Mouse (Mus musculus) heart, postnatal 4 days (tissue): ENCODE results near the gene H2afy. TPM values are rescaled to one million over a fixed set of nuclear protein-coding genes. Genes with fewer than 3 reads are reported as not detected.
"Not testable (repeated sequence)": the region's sequence is repeated elsewhere in the genome, so short reads cannot be mapped to it uniquely, and the experiment has no call there.

Experiments used
- DNase-seq: peaks from one replicate; pipeline ENCODE4 v3.0.0; 2021
- total RNA-seq, 2 experiments: library from RNA; stranded (reverse); gene quantifications; 2 replicates each; pipeline ENCODE4 v1.2.3; 2021

H2afy gene
- total RNA-seq, 2 experiments from 2014 or later: 84.6 to 91.3 TPM

GRCm38 (mm10) chr13:56071586-56072267 lies 64.4 kb downstream of the H2afy start:
- no peak for DNase-seq

GRCm38 (mm10) chr13:56069643-56070042 lies 66.5 kb downstream of the H2afy start:
- DNase-seq: no peak

GRCm38 (mm10) chr13:56068517-56068916 lies 67.6 kb downstream of the H2afy start:
- DNase-seq: no peak

GRCm38 (mm10) chr13:56066904-56067303 lies 69.3 kb downstream of the H2afy start:
- no peak for DNase-seq

GRCm38 (mm10) chr13:56066152-56066551 lies 70.0 kb downstream of the H2afy start:
- no peak for DNase-seq

- no peak for DNase-seq
Measured at GRCm38 (mm10) chr13:56057761-56058160, 78.4 kb downstream of the H2afy start.

GRCm38 (mm10) chr13:56055720-56056119 lies 80.4 kb downstream of the H2afy start:
- no peak for DNase-seq

- DNase-seq: no peak
Measured at GRCm38 (mm10) chr13:56054089-56054488, 82.1 kb downstream of the H2afy start.

GRCm38 (mm10) chr13:56052781-56053180 lies 83.4 kb downstream of the H2afy start:
- no peak for DNase-seq

- no peak for DNase-seq
Measured at GRCm38 (mm10) chr13:56050246-56050645, 85.9 kb downstream of the H2afy start.

- no peak for DNase-seq
Measured at GRCm38 (mm10) chr13:56042221-56042620, 93.9 kb downstream of the H2afy start.

GRCm38 (mm10) chr13:56040621-56041020 lies 95.5 kb downstream of the H2afy start:
- no peak for DNase-seq

- DNase-seq: no peak
Measured at GRCm38 (mm10) chr13:56039610-56040371, 96.4 kb downstream of the H2afy start.

GRCm38 (mm10) chr13:56029006-56029405 lies 107.2 kb downstream of the H2afy start:
- DNase-seq: no peak

GRCm38 (mm10) chr13:56027996-56028395 lies 108.2 kb downstream of the H2afy start:
- DNase-seq: not testable (repeated sequence)

- no peak for DNase-seq
Measured at GRCm38 (mm10) chr13:56026623-56027022, 109.5 kb downstream of the H2afy start.

- no peak for DNase-seq
Measured at GRCm38 (mm10) chr13:56026026-56026425, 110.1 kb downstream of the H2afy start.

- no peak for DNase-seq
Measured at GRCm38 (mm10) chr13:56025027-56025410, 111.1 kb downstream of the H2afy start.

- DNase-seq: no peak
Measured at GRCm38 (mm10) chr13:56024410-56025026, 111.6 kb downstream of the H2afy start.
